Mouse (Mus musculus) heart, embryonic 14.5 days (tissue): ENCODE measurements at regions not wholly inside any gene's neighbourhood (a gene's known extent, or its start where the extent isn't known, plus 50 kb on each side); places are given as distances from the start of the nearest gene placed in this dataset.
"Not testable (repeated sequence)": the region's sequence is repeated elsewhere in the genome, so short reads cannot be mapped to it uniquely, and the experiment has no call there.

ENCODE experiments used
- ATAC-seq: fragments of 200-750 bp; cut with Nextera tagmentation; 2 replicates; pipeline ENCODE4 v1.8.0; 2017; ENCODE audit warnings: low read depth, moderate TSS enrichment; ENCODE audit not compliant: insufficient number of reproducible peaks, insufficient read depth, low FRiP score
- H3K27ac ChIP-seq, 2 experiments: fragments of 200-500 bp in 1 of 2; fragments of 300-500 bp in 1 of 2; sonication (generic) in 1 of 2; replicated peaks in 1 of 2; 2 replicates each; pipeline ENCODE4 v1.5.1; 2012 to 2014; ENCODE audit warnings: low read depth in 2 of 2, low read length in 2 of 2, control low read depth in 1 of 2, mild to moderate bottlenecking in 1 of 2, mixed read lengths in 1 of 2; ENCODE audit not compliant: control insufficient read depth in 1 of 2, insufficient read depth in 1 of 2
- H3K27me3 ChIP-seq: fragments of 300-500 bp; sonication (generic); 2 replicates; pipeline ENCODE4 v1.6.1; 2014; ENCODE audit warnings: mild to moderate bottlenecking, low read length, control low read depth; ENCODE audit not compliant: control insufficient read depth, insufficient read depth
- H3K36me3 ChIP-seq: fragments of 300-500 bp; sonication (generic); 2 replicates; pipeline ENCODE4 v1.6.1; 2014; ENCODE audit warnings: mild to moderate bottlenecking, control low read depth, low read length, mixed read lengths; ENCODE audit not compliant: control insufficient read depth, insufficient read depth
- H3K4me1 ChIP-seq, 2 experiments: fragments of 200-500 bp in 1 of 2; fragments of 300-500 bp in 1 of 2; sonication (generic) in 1 of 2; 2 replicates each; pipeline ENCODE4 v1.6.1; 2012 to 2014; ENCODE audit warnings: low read length in 2 of 2, control low read depth in 1 of 2, mixed read lengths in 1 of 2; ENCODE audit not compliant: control insufficient read depth in 2 of 2, insufficient read depth in 2 of 2
- H3K4me2 ChIP-seq: fragments of 300-500 bp; sonication (generic); 2 replicates; pipeline ENCODE4 v1.6.1; 2014; ENCODE audit warnings: mild to moderate bottlenecking, low read length
- H3K4me3 ChIP-seq, 2 experiments: fragments of 200-500 bp in 1 of 2; fragments of 300-500 bp in 1 of 2; sonication (generic) in 1 of 2; 2 replicates each; pipeline ENCODE4 v1.5.1; 2012 to 2014; ENCODE audit warnings: low read length in 2 of 2, mild to moderate bottlenecking in 2 of 2, control low read depth in 1 of 2, low read depth in 1 of 2, moderate library complexity in 1 of 2; ENCODE audit not compliant: control insufficient read depth in 1 of 2, insufficient read depth in 1 of 2
- H3K9ac ChIP-seq: fragments of 300-500 bp; sonication (generic); 2 replicates; pipeline ENCODE4 v1.6.1; 2014; ENCODE audit warnings: mild to moderate bottlenecking, low read length
- H3K9me3 ChIP-seq: fragments of 300-500 bp; sonication (generic); 2 replicates; pipeline ENCODE4 v1.6.1; 2016; ENCODE audit warnings: low read length, control low read depth; ENCODE audit not compliant: control insufficient read depth
- WGBS: fragments of 180-500 bp; shearing (Covaris S2); extraction: QIAGEN DNeasy Blood & Tissue Kit; methylation state at CpG from one replicate; pipeline ENCODE4 v1.1.7; 2014; 5-methylcytosine and 5-hydroxymethylcytosine counted together

- Histone ChIP-seq H3K4me2 (no peak overlapping the region), H3K4me1 (no peaks in the 10 kb centered on the region), H3K27ac (no peak overlapping the region), H3K27me3 (no peaks in the 10 kb centered on the region), H3K36me3 (no peaks in the 10 kb centered on the region), H3K4me3 (no peak overlapping the region), H3K9me3 (no peaks in the 10 kb centered on the region), H3K9ac (no peak overlapping the region)
- 74% methylated on average over 6 of the region's 6 CpGs for WGBS
- no peak for ATAC-seq
Measured at GRCm38 (mm10) chr5:148791651-148792050, 137.5 kb downstream of the Katnal1 start.

- not testable (repeated sequence) for H3K9ac ChIP-seq, H3K4me3 ChIP-seq, ATAC-seq, H3K27ac ChIP-seq, H3K9me3 ChIP-seq, H3K27me3 ChIP-seq, H3K4me2 ChIP-seq, H3K4me1 ChIP-seq, H3K36me3 ChIP-seq
- WGBS = 70% methylated on average over 6 of the region's 6 CpGs
Measured at GRCm38 (mm10) chr5:148790343-148790742, 138.8 kb downstream of the Katnal1 start.

GRCm38 (mm10) chr5:148789823-148790222, 139.3 kb downstream of the Katnal1 start:
- 78% methylated on average over 5 of the region's 5 CpGs for WGBS
- H3K9ac ChIP-seq = no peak overlapping the region
- no peak for ATAC-seq

GRCm38 (mm10) chr5:148789147-148789566, 140.0 kb downstream of the Katnal1 start:
- Histone ChIP-seq H3K4me1 (no peaks in the 10 kb centered on the region), H3K27ac (no peak overlapping the region), H3K4me3 (no peak overlapping the region), H3K36me3 (no peaks in the 10 kb centered on the region), H3K9me3 (no peaks in the 10 kb centered on the region), H3K9ac (no peak overlapping the region), H3K4me2 (no peak overlapping the region), H3K27me3 (no peaks in the 10 kb centered on the region)
- WGBS = 54% methylated on average over 6 of the region's 6 CpGs
- ATAC-seq = no peak

More at GRCm38 (mm10) chr5:148789823-148790222, 139.3 kb downstream of the Katnal1 start:
- Histone ChIP-seq H3K27me3 (no peaks in the 10 kb centered on the region), H3K4me2 (no peak overlapping the region), H3K4me3 (no peak overlapping the region), H3K4me1 (no peaks in the 10 kb centered on the region), H3K36me3 (no peaks in the 10 kb centered on the region), H3K9me3 (no peaks in the 10 kb centered on the region), H3K27ac (no peak overlapping the region)

- Histone ChIP-seq H3K9me3 (no peaks in the 10 kb centered on the region), H3K36me3 (no peaks in the 10 kb centered on the region), H3K4me3 (no peak overlapping the region), H3K27ac (no peak overlapping the region), H3K27me3 (no peaks in the 10 kb centered on the region), H3K9ac (no peak overlapping the region), H3K4me2 (no peak overlapping the region), H3K4me1 (no peaks in the 10 kb centered on the region)
- WGBS = 87% methylated on average over 8 of the region's 8 CpGs
- ATAC-seq = no peak
Measured at GRCm38 (mm10) chr5:148788690-148789089, 140.4 kb downstream of the Katnal1 start.

- no peak for ATAC-seq
- Histone ChIP-seq H3K27ac (no peak overlapping the region), H3K9me3 (no peaks in the 10 kb centered on the region), H3K4me3 (no peak overlapping the region), H3K27me3 (no peaks in the 10 kb centered on the region), H3K9ac (no peak overlapping the region), H3K4me1 (no peaks in the 10 kb centered on the region), H3K4me2 (no peak overlapping the region), H3K36me3 (no peaks in the 10 kb centered on the region)
- 38% methylated on average over 8 of the region's 8 CpGs for WGBS
Measured at GRCm38 (mm10) chr5:148787270-148787669, 141.8 kb downstream of the Katnal1 start.

GRCm38 (mm10) chr5:148781076-148781475, 148.0 kb downstream of the Katnal1 start:
- not testable (repeated sequence) for H3K4me2 ChIP-seq, H3K27ac ChIP-seq, H3K9me3 ChIP-seq, H3K36me3 ChIP-seq, H3K9ac ChIP-seq, H3K27me3 ChIP-seq, ATAC-seq, H3K4me1 ChIP-seq, H3K4me3 ChIP-seq
- WGBS = 58% methylated on average over 6 of the region's 6 CpGs

GRCm38 (mm10) chr5:148776796-148777659, 152.1 kb downstream of the Katnal1 start:
- Histone ChIP-seq H3K36me3 (no peaks in the 10 kb centered on the region), H3K9me3 (no peaks in the 10 kb centered on the region), H3K27ac (no peak overlapping the region), H3K4me3 (no peak overlapping the region), H3K4me1 (peaks cover 0 to 5% of the 10 kb centered on the region in 2 experiments; a peak in 2 of 4 replicates), H3K27me3 (no peaks in the 10 kb centered on the region), H3K4me2 (no peak overlapping the region), H3K9ac (no peak overlapping the region)
- ATAC-seq = no peak
- WGBS = 72% methylated on average over 20 of the region's 20 CpGs
